Mouse (Mus musculus): ENCODE data around the gene Il15ra. TPM values are rescaled to one million over a fixed set of nuclear protein-coding genes. Genes with fewer than 3 reads are reported as not detected.

Il15ra gene
- total RNA-seq (2022): 10 to 100 TPM; 15.4 to 21.9 (median 19.2) TPM

- DNase-seq: peak; percentile 82
These were observed at the start of gene Il15ra for GRCm38 (mm10) chr2:11705201-11706025. TSS of gene Il15ra (plus strand) at chr2:11705290.

DNA sequence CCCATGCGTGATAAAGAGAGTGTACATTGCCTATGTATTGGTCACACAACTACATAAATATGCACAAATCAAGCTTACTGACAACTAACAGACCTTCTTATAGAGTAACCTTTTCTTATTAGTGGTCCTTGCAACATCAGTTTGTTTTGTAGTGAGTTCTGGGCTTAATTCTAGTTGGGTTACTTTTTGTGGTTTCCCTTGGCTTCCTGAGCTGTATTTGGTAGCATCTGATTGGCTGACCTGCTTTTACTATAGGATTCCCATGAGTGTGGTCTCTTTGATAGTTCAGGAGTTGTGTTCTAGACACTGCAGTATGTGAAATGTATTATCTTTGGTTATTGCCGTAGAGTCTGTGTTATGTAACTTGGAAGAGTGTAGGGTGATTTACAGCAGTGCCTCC, 47.5 kb upstream of the Il15ra start:
- no peak for DNase-seq

DNA sequence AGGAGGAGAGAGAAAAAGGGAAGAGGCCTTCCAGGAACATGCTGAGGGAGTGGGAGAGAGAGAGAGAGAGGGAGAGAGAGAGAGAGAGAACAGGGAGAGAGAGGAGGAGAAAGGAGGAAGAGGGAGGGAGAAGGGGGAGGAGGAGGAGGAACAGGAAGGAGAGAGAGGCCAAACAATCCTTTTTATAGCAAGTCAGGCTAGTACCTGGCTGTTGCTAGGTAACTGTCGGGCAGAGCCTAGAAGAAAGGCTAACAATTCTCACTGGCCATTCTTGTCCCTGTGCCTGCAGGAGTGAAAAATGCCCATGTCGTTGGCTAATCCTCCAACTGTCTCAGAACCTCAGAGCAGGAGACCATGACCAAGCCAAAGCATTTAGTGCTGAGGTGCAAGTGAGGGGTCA, 45.8 kb upstream of the Il15ra start:
- DNase-seq: no peak

DNA sequence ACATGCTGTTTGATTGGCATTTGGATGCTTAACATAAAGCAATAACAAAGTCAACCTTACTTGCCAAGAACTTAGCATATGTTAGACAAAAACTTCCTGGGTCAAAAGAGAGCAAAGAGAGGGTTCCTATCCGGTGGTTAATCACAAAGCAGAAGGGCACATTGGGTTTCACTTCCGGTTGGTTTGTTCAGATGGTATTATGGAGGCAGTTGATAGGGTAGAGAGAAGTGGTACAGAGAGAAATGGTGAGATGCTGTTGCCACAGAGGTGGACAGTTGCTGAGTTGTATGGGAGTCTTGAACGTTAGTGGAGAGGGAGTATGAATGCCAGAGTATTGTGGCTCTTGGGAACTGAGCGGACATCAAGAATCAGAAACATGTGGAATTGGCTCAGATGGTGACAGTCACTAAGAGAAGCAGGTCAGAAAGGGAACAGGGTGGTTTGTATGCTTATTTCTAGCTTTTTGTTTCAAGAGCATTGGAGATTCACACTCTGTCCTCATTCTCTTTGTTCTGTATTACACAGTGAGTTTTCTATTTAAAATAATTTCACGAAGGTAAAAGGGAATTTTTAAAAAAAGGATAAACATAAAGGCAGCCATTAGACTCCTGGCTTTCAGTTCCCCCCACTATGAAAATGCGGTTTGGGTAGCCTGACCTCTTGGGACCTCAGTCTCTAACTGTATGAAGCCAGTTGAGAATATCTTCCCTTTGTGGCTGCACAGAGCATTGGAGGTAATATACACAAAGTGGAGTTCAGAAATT, 42.8 kb upstream of the Il15ra start:
- no peak for DNase-seq

DNA sequence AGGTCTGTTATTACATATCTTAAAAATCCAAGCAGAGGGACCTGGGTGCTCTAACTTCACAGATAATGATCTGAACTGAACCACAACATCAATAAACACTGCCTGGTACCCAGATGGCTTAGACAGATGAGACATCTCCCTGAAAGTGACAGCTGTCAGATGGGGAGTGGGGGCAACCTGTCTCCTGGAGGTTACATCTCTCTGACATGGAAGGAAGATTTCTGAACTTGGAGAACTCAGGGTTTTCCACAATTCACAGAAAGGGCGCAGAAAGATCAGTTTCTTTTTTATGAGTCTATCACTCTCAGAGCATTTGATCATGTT, 42.2 kb upstream of the Il15ra start:
- no peak for DNase-seq

- peak; percentile 72 for DNase-seq
These were observed 41.1 kb upstream of the Il15ra start for GRCm38 (mm10) chr2:11663961-11664360.

DNA sequence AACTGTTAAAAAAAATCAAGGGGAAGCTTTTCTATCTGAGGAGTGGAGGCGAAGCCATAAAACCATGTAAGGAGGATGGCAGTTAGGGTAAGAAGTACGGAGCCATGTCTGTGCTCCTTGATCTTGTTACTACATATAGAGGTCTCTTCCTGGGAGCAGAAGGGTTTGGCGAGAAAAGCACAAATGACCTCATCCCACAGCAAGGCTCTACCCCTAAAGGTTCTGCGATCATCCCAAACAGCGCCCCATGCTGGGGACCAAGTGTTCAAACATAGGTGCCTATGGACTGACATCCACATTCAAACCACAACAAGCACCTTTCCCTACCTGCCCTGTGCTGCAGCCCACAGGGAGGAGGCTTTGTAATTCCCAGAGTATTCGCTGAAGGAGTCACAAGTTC, 40.7 kb upstream of the Il15ra start:
- DNase-seq: no peak

DNA sequence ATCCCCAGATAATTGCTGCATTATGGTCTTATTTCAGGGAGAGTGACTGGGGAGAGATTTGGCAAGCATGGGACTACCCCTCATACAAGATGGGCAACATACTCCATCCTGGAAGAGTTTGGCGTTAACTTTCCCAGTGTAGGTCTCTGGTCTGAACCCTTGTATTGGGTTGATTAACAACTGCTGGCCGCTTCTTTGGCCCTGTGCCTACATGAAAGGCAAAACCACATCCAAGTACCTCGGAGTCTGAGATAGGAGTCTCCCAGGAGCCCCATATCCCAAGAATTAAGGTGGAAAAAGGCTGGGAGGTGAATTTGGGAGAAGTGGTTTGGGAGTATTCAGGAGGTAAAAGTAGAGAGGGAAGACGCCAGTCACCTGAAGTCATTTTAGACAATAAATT, 40.3 kb upstream of the Il15ra start:
- no peak for DNase-seq

DNA sequence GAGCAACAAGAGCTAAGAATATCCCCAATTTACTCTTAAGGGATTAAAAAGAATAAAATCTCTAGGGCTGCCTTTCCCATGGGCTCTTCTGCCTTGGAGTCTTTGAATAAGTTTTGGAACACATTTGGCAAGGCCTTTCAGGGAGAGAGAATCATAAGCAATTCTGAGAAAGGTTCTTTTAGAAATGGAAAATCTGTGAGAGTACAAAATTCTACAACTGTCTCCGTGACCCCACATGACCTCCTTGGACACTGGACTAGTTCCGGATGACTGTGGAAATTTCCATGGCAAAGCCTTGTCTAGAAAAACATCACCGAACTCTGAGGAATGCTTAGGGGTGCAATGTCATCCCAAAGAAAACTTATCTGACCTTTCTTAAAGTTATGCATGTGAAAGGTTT, 39.8 kb upstream of the Il15ra start:
- no peak for DNase-seq

DNA sequence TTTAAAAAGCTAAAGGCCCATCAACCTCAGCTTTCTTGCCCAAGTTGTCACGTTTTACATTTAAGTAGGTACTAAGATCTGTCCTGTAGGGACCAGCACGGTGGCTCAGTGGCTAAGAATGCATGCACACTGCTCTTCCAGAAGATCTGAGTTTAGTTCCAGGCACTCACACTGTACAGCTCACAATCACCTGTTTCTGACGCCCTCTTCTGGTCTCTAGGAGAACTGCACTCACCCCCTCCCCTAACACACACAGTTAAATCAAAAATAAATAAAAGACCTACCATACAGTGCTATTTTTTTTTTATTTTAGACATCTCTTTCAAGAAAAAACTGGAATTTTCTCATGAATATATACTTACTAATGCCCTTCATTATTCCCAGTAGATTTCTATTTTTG, 32.9 kb upstream of the Il15ra start:
- no peak for DNase-seq

GRCm38 (mm10) chr2:11679626-11680025, 25.5 kb upstream of the Il15ra start:
- no peak for DNase-seq

GRCm38 (mm10) chr2:11682712-11683111, 22.4 kb upstream of the Il15ra start:
- DNase-seq: no peak

DNA sequence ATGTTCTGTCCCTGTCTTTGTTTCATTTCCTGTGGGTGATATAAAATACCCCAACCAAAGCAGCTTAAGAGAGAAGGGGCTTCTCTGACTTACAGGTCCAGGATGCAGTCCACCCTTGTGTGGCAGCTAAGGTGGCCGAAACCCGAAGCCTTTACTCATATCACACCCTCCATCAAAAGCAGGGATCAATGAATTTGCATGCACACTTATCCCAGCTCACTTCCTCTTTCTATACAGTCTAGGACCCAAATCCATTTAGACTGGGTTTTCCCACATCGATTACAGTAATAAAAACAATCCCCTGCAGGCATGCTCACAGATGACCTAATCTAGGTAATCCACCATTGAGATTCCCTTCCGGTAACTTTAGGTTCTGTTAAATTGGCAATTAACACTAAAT, 18.6 kb upstream of the Il15ra start:
- no peak for DNase-seq

DNA sequence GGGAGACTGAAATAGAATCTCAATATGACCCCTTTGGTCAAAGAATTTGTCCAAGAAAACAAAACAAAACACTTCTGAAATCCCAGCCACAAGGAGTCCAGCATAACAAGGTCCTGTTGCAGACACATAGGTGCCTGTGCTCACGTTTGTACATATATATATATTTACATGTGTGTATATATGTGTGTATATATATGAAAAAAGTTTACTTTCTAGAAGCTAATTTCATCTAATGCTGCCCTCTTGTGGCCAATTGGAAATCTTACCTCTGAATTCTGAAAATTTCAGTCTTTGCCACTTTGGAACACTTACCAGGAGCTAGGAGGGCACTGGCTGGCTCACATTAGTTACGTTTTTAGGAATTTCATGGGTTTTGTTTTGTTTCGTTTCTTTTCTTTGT, 17.7 kb upstream of the Il15ra start:
- no peak for DNase-seq

DNA sequence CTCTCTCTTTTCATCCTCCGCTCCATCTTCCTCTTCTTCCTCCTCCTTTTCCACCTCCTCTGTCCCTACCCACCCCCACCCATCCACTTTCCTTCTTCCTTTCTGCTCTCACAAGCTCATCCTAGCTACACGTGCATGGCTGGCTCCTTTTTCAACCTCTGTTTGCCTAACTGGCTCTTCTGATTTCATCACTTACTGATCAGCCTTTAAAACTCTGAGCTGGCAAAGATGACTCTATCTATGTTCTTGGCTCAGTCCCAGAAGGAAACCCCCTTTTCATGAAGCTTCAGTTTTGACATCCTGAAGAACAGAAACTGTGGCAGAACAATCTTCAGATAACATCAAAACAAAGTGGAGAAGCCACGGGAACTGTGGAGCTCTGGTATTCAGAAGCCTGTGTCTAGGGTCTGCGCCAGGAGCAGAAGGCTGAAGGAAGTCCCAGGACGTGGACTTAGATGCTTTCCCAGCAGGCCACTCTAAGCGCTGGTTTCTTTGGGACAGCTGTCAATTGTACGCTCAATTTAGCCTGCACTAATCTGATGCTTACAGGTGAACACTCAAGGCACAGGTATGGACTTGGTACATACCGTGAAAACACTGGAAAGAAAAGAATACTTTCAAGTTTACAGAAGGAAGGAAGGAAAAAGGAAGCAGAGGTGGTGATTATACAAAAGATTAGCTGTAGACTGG, 14.7 kb upstream of the Il15ra start:
- DNase-seq: no peak

GRCm38 (mm10) chr2:11693352-11693751, 11.7 kb upstream of the Il15ra start:
- no peak for DNase-seq

GRCm38 (mm10) chr2:11694104-11694503, 11.0 kb upstream of the Il15ra start:
- DNase-seq: no peak

GRCm38 (mm10) chr2:11695867-11696266, 9.2 kb upstream of the Il15ra start:
- DNase-seq: no peak

DNA sequence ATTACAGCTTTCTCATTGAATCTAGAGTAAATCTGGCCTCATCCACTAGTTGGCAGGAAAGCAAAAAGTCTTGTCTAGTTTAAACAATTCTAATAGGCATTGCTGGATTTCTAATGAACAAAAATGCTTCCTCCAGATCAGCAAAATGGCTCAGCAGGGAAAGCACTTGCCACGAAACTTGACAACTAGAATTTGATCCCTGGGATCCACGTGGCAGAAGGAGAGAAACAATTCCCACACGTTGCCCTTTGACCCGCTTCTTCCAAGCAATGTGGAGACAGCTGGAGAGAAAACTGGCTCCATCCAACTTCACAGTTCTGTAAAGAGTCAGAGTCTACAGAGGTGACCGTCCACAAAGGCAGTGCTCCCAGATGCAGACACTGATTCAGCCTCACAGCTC, 6.1 kb upstream of the Il15ra start:
- DNase-seq: no peak

DNA sequence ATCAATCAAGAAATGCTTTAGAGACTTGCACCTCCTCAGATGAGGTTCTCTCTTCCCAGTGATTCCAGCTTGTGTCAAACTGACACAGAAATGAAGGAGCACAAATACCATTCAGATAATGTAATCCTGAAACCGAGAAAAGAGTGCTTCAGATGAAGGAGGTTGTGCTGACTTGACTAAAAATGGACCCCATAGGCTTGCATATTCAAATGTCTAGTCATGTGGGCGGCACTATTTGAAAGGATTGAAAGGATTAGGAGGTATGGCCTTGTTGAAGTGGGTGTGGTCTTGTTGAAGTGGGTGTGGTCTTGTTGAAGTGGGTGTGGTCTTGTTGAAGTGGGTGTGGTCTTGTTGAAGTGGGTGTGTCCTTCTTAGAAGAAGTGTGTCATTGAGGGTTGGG, 5.2 kb upstream of the Il15ra start:
- no peak for DNase-seq

- no peak for DNase-seq
These were observed 1.1 kb downstream of the Il15ra start for GRCm38 (mm10) chr2:11706030-11706745.

DNA sequence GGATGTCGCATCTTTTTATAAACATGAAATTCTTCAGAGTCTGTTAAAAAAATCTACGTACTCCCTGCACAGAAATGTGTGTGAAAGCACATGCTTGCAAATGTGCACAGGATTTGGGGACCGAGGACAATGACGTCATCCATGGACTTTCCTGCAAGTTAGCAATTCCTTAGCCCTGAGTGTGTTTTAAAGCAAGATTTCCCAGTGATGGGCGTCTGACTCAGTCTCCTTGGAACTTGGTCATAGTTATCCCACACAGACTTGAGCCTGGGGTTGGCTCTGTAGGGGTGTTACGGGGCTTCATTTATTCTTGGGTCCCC, 1.6 kb downstream of the Il15ra start:
- DNase-seq: peak; percentile 38

DNA sequence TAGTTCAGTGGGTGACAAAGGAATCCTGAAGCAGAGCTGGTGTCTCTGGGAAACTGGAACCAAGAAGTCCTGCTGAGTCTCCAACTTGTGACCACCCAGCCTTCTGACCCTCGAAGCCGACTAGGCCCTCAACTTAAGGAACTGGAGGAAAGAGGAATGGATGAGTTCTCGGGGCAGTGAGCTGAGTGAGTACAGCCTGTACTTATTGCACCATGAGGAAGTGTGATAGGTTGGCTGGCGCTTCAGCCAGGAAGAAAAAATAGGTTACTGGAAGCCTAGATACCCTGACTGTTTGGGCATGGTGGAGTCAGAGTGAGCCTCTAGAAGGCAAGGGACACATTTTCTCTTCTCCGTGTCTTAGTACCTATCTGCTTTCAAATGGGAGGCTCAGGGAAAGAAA, 3.4 kb downstream of the Il15ra start:
- no peak for DNase-seq

Measured in adrenal gland, adult 8-10 months (tissue).